Comparison of ENCODE assay signal across 7 mouse cellular contexts in genomic region chr10:58255954-58256353, GRCm38 (mm10). TPM values are rescaled to one million over a fixed set of nuclear protein-coding genes. Genes with fewer than 3 reads are reported as not detected.
DNase-seq lines count a peak whose midpoint lies in the region; ATAC-seq and TF ChIP-seq lines count a peak whose summit lies in the region.

No protein-coding gene starts in this region.

- H3K79me3 ChIP-seq in C2C12 (ENCODE audit: low read depth) = no peaks in the 10 kb centered on the region

- 8% methylated on average over 4 of the region's 4 CpGs for WGBS in forebrain, embryonic 14.5 days
- 1% methylated on average over 4 of the region's 4 CpGs for WGBS in limb, embryonic 15.5 days
- 12% methylated on average over 4 of the region's 4 CpGs for WGBS in neural tube, embryonic 14.5 days

- no peaks in the 10 kb centered on the region for H3K9me3 ChIP-seq in forebrain, embryonic 14.5 days (replicated peaks; ENCODE audit: control insufficient read depth, low read length)
- no peaks in the 10 kb centered on the region for H3K9me3 ChIP-seq in limb, embryonic 15.5 days
- no peaks in the 10 kb centered on the region for H3K9me3 ChIP-seq in neural tube, embryonic 14.5 days (ENCODE audit: control insufficient read depth, low read length)

- peak overlapping the region; percentile 56 for H3ac ChIP-seq in C2C12 (ENCODE audit: control insufficient read depth, insufficient read length, low read depth)

- H3K9ac ChIP-seq in forebrain, embryonic 14.5 days (ENCODE audit: low read length) = peak overlapping the region; percentile 87
- H3K9ac ChIP-seq in limb, embryonic 15.5 days = no peak overlapping the region; the same call in 1 of the 2 replicates
- H3K9ac ChIP-seq in neural tube, embryonic 14.5 days (replicated peaks; ENCODE audit: low read depth, low read length) = peak overlapping the region; percentile 78

- no peaks in the 10 kb centered on the region for H3K27me3 ChIP-seq in C2C12 (ENCODE audit: control insufficient read depth, insufficient read depth, insufficient read length)
- no peaks in the 10 kb centered on the region for H3K27me3 ChIP-seq in forebrain, embryonic 14.5 days (replicated peaks; ENCODE audit: control insufficient read depth, insufficient read depth, low read length)
- no peaks in the 10 kb centered on the region for H3K27me3 ChIP-seq in limb, embryonic 15.5 days
- no peaks in the 10 kb centered on the region for H3K27me3 ChIP-seq in neural tube, embryonic 14.5 days (ENCODE audit: control insufficient read depth, insufficient read depth, low read length)

- peak overlapping the region; percentile 57 for H3K4me2 ChIP-seq in forebrain, embryonic 14.5 days (ENCODE audit: low read length)
- peak overlapping the region; percentile 50 for H3K4me2 ChIP-seq in limb, embryonic 15.5 days
- H3K4me2 ChIP-seq in neural tube, embryonic 14.5 days (ENCODE audit: low read depth, low read length) = peak overlapping the region; percentile 62

- H3K36me3 ChIP-seq in C2C12 (ENCODE audit: control insufficient read depth, insufficient read depth) = peaks cover 11% of the 10 kb centered on the region
- peaks cover 17% of the 10 kb centered on the region for H3K36me3 ChIP-seq in forebrain, embryonic 14.5 days (ENCODE audit: control insufficient read depth, insufficient read depth, low read length)
- H3K36me3 ChIP-seq in limb, embryonic 15.5 days = peaks cover 24% of the 10 kb centered on the region
- no peaks in the 10 kb centered on the region for H3K36me3 ChIP-seq in neural tube, embryonic 14.5 days (ENCODE audit: control insufficient read depth, insufficient read depth, low read length)

- ATAC-seq in forebrain, embryonic 14.5 days = no peak
- ATAC-seq in limb, embryonic 15.5 days (ENCODE audit: insufficient number of reproducible peaks, low FRiP score, low TSS enrichment, low read depth) = no peak
- ATAC-seq in neural tube, embryonic 14.5 days (ENCODE audit: low read depth) = no peak

- peak overlapping the region; percentile 78 for H3K4me3 ChIP-seq in C2C12 (ENCODE audit: insufficient read depth, poor library complexity, severe bottlenecking)
- peak overlapping the region; percentile 76 for H3K4me3 ChIP-seq in forebrain, embryonic 14.5 days (ENCODE audit: low read depth, low read length)
- H3K4me3 ChIP-seq in limb, embryonic 15.5 days = peak overlapping the region; percentile 93
- H3K4me3 ChIP-seq in neural tube, embryonic 14.5 days (ENCODE audit: low read depth, low read length) = peak overlapping the region; percentile 87

- peaks cover 4% of the 10 kb centered on the region; the same call in 1 of the 2 replicates for H3K4me1 ChIP-seq in forebrain, embryonic 14.5 days (ENCODE audit: control insufficient read depth, insufficient read depth, low read length)
- peaks cover 5% of the 10 kb centered on the region; the same call in 1 of the 2 replicates for H3K4me1 ChIP-seq in limb, embryonic 15.5 days
- peaks cover 9% of the 10 kb centered on the region; the same call in 1 of the 2 replicates for H3K4me1 ChIP-seq in neural tube, embryonic 14.5 days (ENCODE audit: control insufficient read depth, insufficient read depth, low read length)

- H3K27ac ChIP-seq in forebrain, embryonic 14.5 days (ENCODE audit: low read depth, low read length) = no peak overlapping the region
- H3K27ac ChIP-seq in limb, embryonic 15.5 days = no peak overlapping the region
- H3K27ac ChIP-seq in neural tube, embryonic 14.5 days (ENCODE audit: low read depth, low read length) = no peak overlapping the region

- DNase-seq in 3T3-L1 (ENCODE audit: low read depth, low spot score) = peak; percentile 35
- DNase-seq in forebrain, embryonic 14.5 days (ENCODE audit: low spot score) = peak; percentile 8
- no peak for DNase-seq in layer of hippocampus, adult 9-10 months (ENCODE audit: low spot score)
- DNase-seq in thymus, postnatal 14 days = no peak

- H3K79me2 ChIP-seq in C2C12 (ENCODE audit: control insufficient read depth, insufficient read depth) = peaks cover 6% of the 10 kb centered on the region

- no peak for TF ChIP-seq CTCF in C2C12 (IDR thresholded peaks at IDR 0.05; ENCODE audit: control insufficient read depth, insufficient read depth, insufficient read length)

TF ChIP-seq in C2C12, 6 proteins besides CTCF, POLR2A, EP300 and RAD21:
- TF ChIP-seq MAX (IDR thresholded peaks at IDR 0.05) = no peak
- TF ChIP-seq USF1 (IDR thresholded peaks at IDR 0.05; ENCODE audit: low read depth) = no peak
- no peak for TF ChIP-seq MYOG (IDR thresholded peaks at IDR 0.05; ENCODE audit: control insufficient read depth, extremely low read depth, insufficient read length)
- no peak for TF ChIP-seq FOSL1 (IDR thresholded peaks at IDR 0.05; ENCODE audit: insufficient read depth, low read length, poor library complexity, severe bottlenecking)
- TF ChIP-seq MYOD1 (IDR thresholded peaks at IDR 0.05; ENCODE audit: control insufficient read depth, insufficient read length, low read depth) = no peak
- TF ChIP-seq CEBPB (IDR thresholded peaks at IDR 0.05; ENCODE audit: low read depth) = no peak

RNA-seq across cellular contexts. Expression of gene Gcc2, which starts 0.7 kb away (rescaled TPM):
- polyA plus RNA-seq in C2C12 (2012; fragmentation: generic; extraction: Trizol) = 4.1 TPM
- 56.8 and 58.8 TPM in 2 replicates for polyA plus RNA-seq in forebrain, embryonic 14.5 days (2014; fragmentation: Nextera tagmentation; extraction: Ambion mirVana)
- polyA plus RNA-seq in limb, embryonic 15.5 days (2015; fragmentation: Nextera tagmentation; extraction: Ambion mirVana) = 49.2 and 60.9 TPM in 2 replicates
- polyA plus RNA-seq in neural tube, embryonic 14.5 days (2014; fragmentation: Nextera tagmentation; extraction: Ambion mirVana) = 87.5 and 89.2 TPM in 2 replicates

RNA-seq across cellular contexts. Expression of gene Gm4981, which starts 19.5 kb away (rescaled TPM):
- not detected for polyA plus RNA-seq in C2C12 (2012; fragmentation: generic; extraction: Trizol)
- not detected in 2 replicates for polyA plus RNA-seq in forebrain, embryonic 14.5 days (2014; fragmentation: Nextera tagmentation; extraction: Ambion mirVana)
- not detected in 2 replicates for polyA plus RNA-seq in limb, embryonic 15.5 days (2015; fragmentation: Nextera tagmentation; extraction: Ambion mirVana)
- polyA plus RNA-seq in neural tube, embryonic 14.5 days (2014; fragmentation: Nextera tagmentation; extraction: Ambion mirVana) = not detected in 2 replicates

RNA-seq across cellular contexts. Expression of gene Duxf3, which starts 23.5 kb away (rescaled TPM):
- not detected for polyA plus RNA-seq in C2C12 (2012; fragmentation: generic; extraction: Trizol)
- polyA plus RNA-seq in forebrain, embryonic 14.5 days (2014; fragmentation: Nextera tagmentation; extraction: Ambion mirVana) = not detected in 2 replicates
- polyA plus RNA-seq in limb, embryonic 15.5 days (2015; fragmentation: Nextera tagmentation; extraction: Ambion mirVana) = not detected in 2 replicates
- polyA plus RNA-seq in neural tube, embryonic 14.5 days (2014; fragmentation: Nextera tagmentation; extraction: Ambion mirVana) = not detected in 2 replicates

RNA-seq across cellular contexts. Expression of gene AW822073, which starts 31.2 kb away (rescaled TPM):
- not detected for polyA plus RNA-seq in C2C12 (2012; fragmentation: generic; extraction: Trizol)
- not detected in 2 replicates for polyA plus RNA-seq in forebrain, embryonic 14.5 days (2014; fragmentation: Nextera tagmentation; extraction: Ambion mirVana)
- not detected in 2 replicates for polyA plus RNA-seq in limb, embryonic 15.5 days (2015; fragmentation: Nextera tagmentation; extraction: Ambion mirVana)
- not detected in 2 replicates for polyA plus RNA-seq in neural tube, embryonic 14.5 days (2014; fragmentation: Nextera tagmentation; extraction: Ambion mirVana)

Comparison
In these comparisons a context has a peak if more than half of its experiments do, and no peak if none do; other contexts are left out.
1. DNase-seq: peak in 3T3-L1 (single experiment) and forebrain, embryonic 14.5 days (single experiment); none in layer of hippocampus, adult 9-10 months (single experiment) and thymus, postnatal 14 days (single experiment).
2. Peak in every context shown above with its lines, with median percentiles within 50 percentile points of each other: H3K4me3 ChIP-seq and H3K4me2 ChIP-seq.